Mouse (Mus musculus) urinary bladder, adult 2 months (tissue): ENCODE results near the gene Spats2. TPM values are rescaled to one million over a fixed set of nuclear protein-coding genes. Genes with fewer than 3 reads are reported as not detected.
"Not testable (repeated sequence)": the region's sequence is repeated elsewhere in the genome, so short reads cannot be mapped to it uniquely, and the experiment has no call there.

Experiments
- DNase-seq: peaks from one replicate; pipeline ENCODE4 v3.0.0; 2022; ENCODE audit warnings: low spot score
- polyA plus RNA-seq: library from polyadenylated mRNA; depleted of rRNA; stranded (reverse); fragments of >200 nt; gene quantifications from 2 replicates; pipeline ENCODE4 v1.2.3, GENCODE M21; 2012

Spats2 gene
- polyA plus RNA-seq, 1 experiment = 14.2 TPM

DNA sequence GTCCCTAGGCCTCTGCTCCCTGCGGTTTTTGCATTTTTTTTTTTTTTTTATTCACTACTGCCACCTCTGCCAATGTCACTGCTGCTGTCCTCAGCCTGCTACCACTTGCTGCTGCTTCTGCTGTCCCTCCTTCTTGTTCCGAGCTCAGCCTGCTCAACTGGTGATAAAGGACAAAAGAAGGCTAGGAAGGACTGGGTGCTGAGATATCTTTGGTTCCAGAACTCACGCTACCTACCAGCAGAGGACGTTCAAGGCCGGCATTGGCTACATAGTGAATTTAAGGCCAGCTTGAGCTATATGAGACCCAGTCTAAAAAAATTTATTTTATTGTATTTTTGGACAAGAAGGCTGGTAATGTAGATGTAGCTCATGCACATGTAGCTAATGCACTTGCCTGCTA is 12.7 kb downstream of the Spats2 start:
- DNase-seq = no peak

DNA sequence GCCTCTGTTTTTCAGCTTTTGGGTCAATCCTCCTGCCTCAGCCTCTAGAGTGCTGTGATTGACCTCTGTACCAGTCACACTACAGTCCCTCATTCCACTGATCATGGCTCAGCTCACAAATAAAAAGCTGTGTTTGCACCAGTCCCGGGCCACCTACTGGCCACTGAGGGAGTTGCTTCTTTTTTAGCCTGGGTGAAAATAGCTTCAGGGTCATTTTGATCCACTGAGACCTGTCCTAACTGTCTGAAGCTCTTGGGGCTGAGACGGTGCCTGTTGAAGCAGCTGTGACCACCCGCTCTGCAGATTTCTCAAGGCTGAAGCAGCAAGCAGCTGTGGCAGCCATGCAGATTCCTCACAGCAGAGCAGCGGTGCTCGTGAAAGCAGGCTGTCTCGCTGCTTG is 14.0 kb downstream of the Spats2 start:
- no peak for DNase-seq

DNA sequence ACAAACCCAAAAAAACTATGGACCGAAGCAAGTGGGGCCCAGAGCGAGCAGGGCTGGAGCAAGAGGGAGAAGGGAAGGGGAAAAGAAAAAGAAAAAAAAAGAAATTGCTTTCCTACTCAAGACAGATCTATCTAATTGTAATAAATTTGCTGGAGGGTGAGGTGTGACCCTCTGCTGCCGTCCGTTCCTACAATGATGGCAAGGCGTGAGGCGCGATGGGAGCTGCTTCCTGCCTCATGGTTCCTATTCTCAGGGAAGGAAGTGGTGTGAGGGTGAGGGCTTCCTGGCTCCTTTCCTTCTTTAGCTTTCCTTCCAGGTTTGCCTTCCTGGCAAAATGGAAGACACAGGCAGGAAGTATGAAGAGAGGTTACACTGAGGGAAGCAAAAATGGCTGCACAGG is 24.8 kb downstream of the Spats2 start:
- DNase-seq = no peak

DNA sequence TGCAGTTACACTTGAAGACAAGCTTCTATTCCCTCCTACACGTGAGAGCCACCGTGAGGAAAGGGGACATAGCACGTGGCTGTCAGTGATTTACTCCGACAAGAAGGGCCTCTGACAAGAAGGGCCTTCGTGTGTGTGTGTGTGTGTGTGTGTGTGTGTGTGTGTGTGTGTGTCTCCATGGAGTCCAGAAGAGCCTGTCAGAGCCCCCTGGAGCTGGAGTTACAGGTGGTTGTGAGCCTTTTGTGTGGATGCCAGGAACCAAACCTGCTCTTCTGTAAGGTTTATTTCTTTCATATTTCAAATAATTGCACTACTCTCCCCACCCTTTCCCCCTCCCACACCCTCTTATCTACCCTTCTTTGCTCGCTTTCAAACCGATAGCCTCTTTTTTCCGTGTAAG is 25.6 kb downstream of the Spats2 start:
- no peak for DNase-seq

DNA sequence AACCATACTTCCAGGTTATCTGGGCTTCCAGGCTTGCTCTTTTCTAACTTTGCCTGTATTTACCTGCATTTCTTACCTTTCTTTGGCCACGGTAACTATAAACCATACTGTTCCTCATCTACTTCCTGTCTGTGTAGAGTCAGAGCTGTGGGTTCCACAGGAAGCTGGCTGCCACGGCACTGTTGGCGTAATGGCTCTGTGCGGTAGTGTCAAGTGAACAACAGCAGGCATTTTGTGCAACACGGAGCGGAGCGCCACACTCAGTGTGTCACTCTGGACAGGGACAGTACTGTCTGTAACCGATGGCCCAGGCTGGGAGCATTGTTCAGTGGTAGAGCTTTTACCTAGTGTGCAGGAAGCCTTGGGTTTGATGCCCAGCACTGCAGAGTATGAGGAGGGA is 27.8 kb downstream of the Spats2 start:
- no peak for DNase-seq

DNA sequence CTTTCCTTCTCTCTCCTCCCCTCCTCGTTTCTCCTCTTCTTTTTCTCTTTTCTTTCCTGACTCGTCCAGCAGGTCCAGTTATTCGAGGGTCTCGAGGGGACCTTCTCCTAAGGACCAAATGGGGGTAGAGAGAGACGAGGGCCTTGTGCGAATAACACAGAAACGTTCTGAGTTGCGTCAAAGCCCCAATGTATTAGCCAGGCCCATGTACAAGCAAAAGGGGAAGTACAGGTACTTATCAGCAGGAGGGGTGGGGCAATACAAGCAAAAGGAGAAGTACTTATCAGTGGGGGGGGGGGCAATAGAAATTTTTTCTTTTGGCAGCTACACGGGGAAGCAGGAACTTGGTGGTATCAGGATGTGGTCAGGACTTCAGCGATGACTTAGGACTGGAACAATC is 28.8 kb downstream of the Spats2 start:
- DNase-seq = not testable (repeated sequence)

DNA sequence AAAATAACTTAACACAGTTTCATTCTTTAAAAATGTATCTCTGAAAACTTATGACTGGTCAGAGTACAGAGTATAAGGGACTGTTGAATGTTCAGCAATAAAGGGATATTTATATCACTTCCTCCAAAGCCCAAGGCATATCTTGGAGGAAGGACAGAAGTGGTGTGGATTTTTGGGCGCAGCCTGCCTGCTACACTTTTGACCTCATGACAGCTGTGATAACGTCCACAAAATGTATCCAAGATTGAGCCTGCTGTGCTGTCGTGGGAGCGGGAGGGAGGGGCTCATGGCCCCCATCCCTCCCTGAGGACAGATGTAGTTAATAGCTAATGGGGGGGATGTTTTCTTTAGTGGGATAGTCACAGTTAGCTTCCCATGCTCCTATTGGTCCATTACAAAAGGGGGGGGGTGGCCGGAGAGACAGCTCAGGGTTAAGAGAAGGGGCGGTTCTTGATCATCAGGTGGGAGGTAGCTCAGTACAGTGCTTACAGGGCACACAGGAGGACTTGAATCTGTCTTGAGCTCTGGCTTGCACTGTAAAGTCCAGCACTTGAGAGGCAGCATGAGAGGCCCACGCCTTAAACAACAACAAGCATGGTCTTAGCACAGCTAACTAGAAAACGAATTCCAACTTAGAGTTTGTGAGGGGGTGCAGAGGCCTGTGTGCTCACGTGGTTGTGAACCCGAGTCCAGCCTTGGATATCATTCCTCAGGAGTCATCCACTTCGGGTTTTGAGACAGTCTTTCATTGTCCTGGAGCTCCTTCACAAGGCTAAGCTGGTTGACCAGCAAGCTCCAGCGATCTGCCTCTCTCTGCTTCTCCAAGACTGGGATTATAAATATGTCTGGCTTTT is 38.0 kb downstream of the Spats2 start:
- no peak for DNase-seq

DNA sequence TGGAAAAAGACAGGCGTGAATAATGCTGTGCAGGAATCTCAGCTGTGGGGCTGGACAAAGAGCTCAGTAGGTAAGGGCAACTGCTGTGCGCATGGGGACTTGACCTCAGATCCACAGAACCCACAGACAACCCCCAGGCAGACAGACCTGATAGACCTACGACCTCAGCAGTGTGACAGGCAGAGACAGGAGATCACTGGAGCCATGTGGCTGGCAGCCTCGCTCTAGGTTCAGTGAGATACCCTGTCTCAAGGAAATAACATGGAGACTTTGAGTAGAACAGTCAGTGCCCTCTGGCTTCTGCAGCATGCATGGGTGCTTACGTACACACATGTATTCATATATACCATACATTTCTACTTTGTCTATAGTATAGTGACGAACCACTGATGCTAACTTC is 46.4 kb downstream of the Spats2 start:
- no peak for DNase-seq

DNA sequence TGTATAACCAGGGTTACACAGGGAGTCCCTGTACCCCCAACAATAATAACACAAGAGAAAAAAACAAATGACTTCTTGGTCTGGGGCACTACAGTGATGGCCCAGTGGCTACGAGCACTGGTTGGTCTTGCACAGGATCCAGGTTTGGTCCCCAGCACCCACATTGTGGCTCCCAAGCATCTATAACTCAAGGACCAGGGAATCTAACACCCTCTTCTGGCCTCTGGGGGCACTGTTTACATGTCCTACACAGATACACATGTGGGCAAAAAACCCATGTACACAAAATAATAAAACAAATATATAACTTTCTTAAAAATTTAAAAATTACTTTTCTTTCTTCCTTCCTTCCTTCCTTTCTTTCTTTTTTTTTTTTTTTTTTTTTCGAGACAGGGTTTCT is 53.9 kb downstream of the Spats2 start:
- no peak for DNase-seq

DNA sequence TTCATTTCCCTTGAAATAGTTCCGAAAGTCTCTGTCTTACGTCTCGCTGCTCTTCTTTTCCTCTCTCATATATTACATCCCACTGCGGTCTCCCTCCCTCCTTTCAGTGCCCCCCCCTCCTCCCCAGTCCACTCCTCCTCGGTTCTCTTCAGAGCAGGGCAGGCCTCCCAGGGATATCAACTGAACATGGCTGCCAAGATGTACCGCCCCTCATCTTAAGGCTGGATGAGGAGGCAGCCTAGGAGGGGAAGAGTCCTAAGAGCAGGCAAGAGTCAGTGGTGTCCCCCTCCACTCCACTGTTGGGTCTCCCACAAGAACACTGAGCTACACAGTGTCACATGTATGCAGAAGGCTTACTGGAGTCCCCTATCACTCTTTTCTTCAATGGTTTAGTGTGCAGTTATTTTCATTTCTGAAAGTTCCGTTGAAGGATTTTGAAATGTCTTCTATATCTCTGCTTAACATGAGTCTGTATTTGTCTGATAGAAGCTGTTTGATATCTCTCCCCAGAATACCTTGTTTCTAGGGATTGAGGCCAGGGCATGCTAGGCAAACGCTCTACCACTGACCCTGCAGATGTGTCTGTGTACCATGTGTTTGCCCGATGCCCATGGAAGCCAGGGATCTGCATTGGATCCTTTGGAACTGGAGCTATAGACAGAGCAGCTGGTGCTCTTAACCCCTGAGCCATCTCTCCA is 58.6 kb downstream of the Spats2 start:
- no peak for DNase-seq

DNA sequence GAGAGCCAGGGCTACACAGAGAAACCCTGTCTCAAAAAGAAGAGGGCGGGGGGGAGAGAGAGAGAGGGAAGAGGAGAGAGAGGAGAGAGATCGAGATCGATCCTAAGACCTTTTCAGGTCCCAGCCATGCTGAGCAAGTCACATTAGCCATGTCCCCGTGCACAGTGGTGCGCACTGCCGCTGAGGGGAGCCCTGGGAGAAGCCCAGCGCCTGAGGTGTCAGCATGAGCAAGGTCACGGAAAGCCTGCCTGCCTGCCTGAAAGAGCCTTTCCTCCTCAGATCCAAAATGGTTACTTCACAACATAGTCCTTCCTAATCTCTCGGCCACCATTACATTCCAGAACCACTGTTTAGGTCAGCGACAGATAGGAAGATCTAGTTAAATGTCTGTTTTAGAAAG is 68.6 kb downstream of the Spats2 start:
- DNase-seq = no peak

DNA sequence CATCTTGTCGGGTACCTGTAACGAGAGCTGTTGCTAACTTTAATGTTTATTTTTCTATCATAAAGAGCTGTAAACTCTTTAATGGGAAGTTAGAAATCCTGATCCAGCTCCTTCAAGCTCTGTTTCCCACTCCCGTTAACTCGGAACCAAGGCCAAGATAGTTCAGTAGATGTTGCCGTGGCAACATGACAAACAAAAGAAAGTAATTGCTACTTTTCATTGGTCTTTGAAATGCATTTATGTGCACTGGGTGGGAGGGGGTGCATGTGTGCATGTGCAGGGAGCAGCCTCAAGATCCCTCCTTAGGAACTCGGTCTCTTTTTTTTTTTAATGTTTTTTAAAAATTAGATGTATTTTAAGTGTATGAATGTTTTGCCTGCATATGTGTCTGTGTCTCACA is 69.3 kb downstream of the Spats2 start:
- DNase-seq = no peak

DNA sequence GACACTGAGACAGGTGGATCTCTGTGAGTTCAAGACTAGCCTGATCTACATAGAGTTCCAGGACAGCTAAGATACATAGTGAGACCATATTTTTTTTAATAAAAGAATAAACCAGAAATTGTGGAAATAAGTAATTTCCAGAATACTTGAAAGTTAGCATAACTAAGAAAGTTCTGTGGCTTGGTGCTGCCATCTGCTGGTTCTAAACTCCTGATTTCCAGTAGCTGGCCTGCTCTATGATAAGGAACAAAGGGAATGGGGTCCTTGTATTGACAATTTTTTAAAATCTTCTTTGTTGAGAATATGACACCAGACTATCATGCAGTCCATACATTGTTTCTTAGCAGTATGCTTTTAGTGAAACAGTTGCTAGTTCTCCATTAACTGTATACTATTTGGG is 73.0 kb downstream of the Spats2 start:
- DNase-seq = no peak

DNA sequence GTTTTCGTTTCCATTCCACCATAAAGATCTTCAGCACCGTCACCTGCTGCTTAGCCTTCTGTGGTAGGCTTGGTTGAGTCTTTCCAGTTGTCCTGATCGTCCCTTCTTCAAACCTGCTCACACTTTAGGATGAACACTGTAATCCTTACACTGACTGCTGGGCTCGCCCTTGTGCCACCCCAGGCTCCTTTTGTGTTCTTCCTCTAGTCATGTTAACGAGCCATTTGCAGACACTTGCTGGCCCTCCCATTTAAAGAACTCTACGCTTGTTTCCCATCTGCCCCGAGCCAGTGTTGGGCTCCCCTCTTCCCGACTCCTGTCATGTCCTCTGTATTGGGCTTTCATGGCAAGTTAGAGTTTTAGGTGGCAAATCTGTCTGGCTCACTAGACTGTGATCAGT is 80.2 kb downstream of the Spats2 start:
- no peak for DNase-seq

DNA sequence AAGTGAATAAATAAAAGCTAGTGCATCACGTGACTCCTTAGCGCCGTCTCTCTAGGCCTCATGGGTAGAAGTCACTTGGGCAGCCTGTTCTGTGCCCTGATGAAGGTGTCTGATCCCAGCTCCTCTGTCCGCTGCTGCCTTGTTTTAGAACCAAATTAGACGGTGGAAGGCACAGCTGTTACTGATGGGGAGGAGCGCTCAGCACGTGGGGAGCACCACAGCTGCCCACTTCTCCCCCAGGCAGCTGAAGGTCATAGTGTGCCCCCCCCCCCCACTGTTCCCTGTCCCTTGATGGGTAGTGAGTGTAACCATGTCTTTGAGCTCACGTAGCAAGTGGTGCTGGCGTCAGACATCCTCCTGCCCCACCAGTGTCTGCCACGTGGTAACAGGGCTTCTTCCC is 87.5 kb downstream of the Spats2 start:
- no peak for DNase-seq

DNA sequence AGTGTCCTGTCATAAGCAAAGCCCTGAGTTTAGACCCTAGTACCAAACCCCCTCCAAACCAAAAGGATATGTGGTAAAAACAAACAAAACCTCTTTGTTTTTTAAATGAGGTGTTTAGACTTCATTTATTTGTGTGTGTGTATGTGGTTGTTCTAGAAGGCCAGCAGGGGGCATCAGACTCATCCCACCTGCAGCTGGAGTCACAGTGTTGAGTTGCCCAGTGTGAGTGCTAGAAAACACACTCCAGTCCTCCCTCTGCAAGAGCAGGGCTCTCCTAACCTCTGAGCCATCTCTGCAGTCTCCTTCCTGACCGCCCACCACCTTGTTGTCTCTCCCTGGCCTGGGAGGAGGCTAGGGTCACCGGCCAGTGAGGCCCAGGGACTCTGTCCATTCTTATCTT is 89.2 kb downstream of the Spats2 start:
- no peak for DNase-seq

DNA sequence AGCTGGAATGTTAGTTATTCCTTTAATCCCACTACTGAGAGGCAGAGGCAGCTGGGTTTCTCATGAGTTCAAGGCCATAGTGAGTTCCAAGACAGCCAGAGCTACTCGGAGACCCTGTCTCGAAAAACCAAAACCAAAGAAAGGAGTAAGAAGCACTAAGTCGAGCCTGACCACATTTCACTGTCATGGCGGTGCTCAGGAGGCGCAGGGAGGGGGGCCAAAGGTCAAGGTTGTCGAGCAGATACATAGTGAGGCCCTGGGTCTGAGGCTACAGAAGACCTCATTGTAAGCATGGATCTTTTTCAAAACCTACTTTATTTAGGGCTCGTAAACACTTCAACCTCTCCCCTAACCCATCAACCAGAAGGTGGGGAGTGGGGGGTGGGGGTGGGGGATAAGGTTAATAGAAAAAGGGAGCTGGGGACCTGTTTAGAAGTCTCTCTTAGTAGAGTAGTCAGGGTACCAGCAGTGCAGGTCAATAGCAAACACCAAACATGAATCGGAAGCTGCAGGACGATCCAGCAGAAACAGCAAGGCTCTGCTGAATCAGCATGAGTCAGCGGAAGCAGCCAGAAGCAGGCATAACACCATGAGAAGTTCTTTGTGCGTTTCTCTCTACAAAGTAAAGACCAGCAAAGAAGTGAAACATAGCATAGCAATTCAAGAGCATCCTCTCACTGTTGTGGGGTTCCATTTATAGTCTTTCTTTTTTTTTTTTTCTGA is 90.2 kb downstream of the Spats2 start:
- DNase-seq = no peak

DNA sequence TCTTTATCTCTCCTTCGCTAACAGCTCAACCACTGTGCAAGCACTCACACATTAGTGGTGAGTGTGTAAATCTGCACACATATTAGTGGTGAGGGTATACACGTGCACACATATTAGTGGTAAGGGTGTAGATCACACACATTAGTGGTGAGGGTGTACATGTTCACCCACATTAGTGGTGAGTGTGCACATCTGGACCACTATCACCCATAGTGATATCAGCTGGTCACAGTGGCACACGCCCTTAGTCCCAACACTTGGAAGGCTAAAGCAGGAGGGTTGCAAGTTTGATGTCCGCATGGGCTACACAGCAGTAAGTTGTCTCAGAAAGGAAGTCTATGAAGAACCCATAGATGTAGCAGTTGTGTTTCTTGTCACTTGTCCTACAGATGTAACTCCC is 91.9 kb downstream of the Spats2 start:
- no peak for DNase-seq

DNA sequence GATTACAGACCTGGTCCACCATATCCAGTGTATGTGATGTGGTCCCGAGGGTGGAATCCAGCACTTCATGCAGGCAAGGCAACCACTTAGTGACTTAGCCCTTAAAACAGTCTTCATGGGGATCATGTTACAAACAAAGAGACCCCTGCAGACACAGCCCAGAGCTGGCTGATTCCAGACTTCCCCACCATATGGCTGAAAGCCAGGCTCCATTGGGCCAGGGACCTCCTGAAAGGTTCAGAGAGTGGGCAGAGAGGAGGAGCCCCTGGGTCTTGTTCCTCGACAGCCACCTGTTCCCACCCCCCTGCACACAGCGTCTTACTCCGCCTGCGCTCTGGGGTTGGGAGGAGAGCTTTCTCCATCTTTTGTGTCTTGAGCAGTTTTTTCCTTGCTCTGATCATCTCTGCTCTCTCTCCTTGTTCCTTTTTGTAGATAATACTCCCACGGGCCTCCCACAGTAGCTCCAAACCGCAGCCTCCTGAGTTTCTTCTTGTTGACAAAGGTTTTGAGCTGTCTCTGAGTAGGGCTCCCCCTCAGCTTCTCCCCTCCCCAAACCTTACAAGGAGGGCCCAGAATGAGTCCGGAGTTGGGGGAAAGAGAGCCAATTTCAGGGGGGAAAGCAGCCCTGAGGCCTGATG is 95.7 kb downstream of the Spats2 start:
- DNase-seq = no peak

DNA sequence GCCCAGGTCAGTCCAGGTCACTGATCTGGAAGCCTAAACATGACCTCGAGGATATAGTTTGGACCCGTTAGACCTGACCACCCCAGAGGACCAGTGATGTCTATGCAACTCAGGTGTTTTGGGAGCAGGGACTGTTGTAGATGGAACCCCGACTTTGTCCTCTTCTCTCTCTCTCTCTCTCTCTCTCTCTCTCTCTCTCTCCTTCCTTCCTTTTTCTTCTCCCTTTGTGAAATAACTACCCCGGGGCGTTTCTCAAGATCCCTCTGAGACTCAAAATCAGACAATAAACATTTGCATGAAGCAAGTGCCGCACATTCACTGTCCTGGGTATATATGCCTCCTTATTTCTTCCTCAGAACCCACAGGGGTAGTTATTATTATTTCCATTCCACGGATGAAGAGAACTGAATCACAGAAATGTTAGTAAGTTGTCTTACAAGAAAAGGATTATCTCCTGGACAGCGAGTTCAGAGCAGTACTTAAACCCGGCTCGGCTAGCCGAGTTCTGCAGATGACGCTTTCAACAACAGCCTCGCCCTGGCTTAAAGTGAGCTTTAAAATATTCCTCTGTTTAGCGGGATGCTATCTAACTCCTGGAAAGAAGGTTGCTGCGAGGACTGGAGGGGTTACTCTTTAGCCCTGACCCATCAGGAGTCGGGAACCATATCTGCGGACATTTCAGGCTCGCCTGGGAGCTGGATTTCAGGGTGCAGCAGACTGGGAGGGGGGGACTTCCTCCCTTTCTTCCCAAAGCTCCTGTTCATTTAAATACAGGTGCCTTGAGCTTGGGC is 97.3 kb downstream of the Spats2 start:
- DNase-seq = no peak

DNA sequence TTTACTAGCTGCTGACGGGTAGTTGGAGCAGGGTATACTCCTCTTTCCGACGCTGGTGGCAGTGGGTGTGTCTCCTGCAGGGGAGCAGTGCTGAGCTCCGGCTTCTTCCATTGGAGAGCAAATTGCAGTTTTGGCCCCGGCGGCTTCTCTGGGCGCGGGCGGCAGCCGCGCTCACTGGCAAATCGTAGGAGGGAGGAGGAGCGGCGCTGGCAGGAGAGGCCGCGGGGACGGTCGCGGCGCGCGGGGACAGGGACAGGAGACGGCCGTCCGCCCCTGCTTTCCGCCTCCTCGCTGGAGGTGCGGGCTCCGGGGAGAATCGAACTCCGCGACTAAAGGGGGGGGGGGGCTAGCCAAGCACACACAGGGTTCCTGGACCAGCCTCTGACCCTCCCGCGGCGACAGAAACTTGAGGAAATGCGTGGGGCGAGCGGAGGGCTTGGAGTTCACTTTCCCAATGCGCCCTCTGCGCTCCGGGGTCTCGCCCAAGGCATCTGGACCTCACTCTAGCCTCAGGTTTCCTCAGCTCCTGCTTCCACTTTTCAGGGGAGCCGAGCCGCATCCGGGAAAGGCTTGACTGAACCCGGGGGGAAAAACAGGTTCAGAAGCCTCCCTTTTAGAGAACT is 98.0 kb downstream of the Spats2 start:
- no peak for DNase-seq
